Comparison of ENCODE assay signal across 10 mouse cellular contexts in genomic region chr16:44767967-44768366, GRCm38 (mm10). TPM values are rescaled to one million over a fixed set of nuclear protein-coding genes. Genes with fewer than 3 reads are reported as not detected.
DNase-seq lines count a peak whose midpoint lies in the region; ATAC-seq and TF ChIP-seq lines count a peak whose summit lies in the region.
"Had no signal": no experiment of that assay in that cellular context is flagged by ENCODE, and none has a peak within 500 bp of the region (broad histone marks: within the 10 kb centered on the region; RNA-seq: fewer than 3 reads in every experiment).

No protein-coding gene starts in this region.

- H3K36me3 ChIP-seq in G1E (replicated peaks) = no peaks in the 10 kb centered on the region
- H3K36me3 ChIP-seq: embryonic facial prominence, embryonic 13.5 days; neural tube, embryonic 12.5 days had no signal

- no peak overlapping the region for H3K27ac ChIP-seq in left cerebral cortex, adult 2 months
- H3K27ac ChIP-seq: embryonic facial prominence, embryonic 13.5 days; neural tube, embryonic 12.5 days had no signal

- DNase-seq in left cerebral cortex, adult 2 months (ENCODE audit: extremely low spot score in 1 of 2, low spot score in 2 of 2) = no peak
- DNase-seq in left cerebral cortex, postnatal 36 days (ENCODE audit: low spot score in 2 of 2) = no peak
- no peak for DNase-seq in G1E (ENCODE audit: low spot score)
- DNase-seq in embryo, embryonic 11 days = peak; percentile 62
- no peak for DNase-seq in cerebellum, adult 11 months
- DNase-seq in kidney, adult 11 months = no peak
- DNase-seq in heart, postnatal 36 days = no peak

- peaks cover 5% of the 10 kb centered on the region; the same call in 1 of the 2 replicates for H3K27me3 ChIP-seq in G1E (ENCODE audit: insufficient read depth, low read length)
- H3K27me3 ChIP-seq: embryonic facial prominence, embryonic 13.5 days; neural tube, embryonic 12.5 days had no signal

- ATAC-seq in G1E (ENCODE audit: extremely low read depth, insufficient number of reproducible peaks, low FRiP score, poor library complexity, severe bottlenecking) = peak; percentile 58; the same call in 1 of the 2 replicates
- peak; percentile 59 for ATAC-seq in megakaryocyte-erythroid progenitor cell, adult 5-6 weeks (replicated peaks; ENCODE audit: low FRiP score, low TSS enrichment, poor library complexity, severe bottlenecking)

- H3K4me3 ChIP-seq in left cerebral cortex, adult 2 months = no peak overlapping the region
- no peak overlapping the region for H3K4me3 ChIP-seq in G1E (ENCODE audit: low read depth, low read length)
- H3K4me3 ChIP-seq: embryonic facial prominence, embryonic 13.5 days; neural tube, embryonic 12.5 days had no signal

- intact Hi-C loops in left cerebral cortex, adult 2 months (cut with DNase I) = loop anchor here (2.0 to 10.0 kb wide), 3 partner anchors 254 to 357 kb away; partner anchors contain the start of gene Ccdc80
- intact Hi-C loops in left cerebral cortex, postnatal 36 days (cut with DNase I) = loop anchor here (2.0 to 10.0 kb wide), 3 partner anchors 259 to 357 kb away; no protein-coding TSS in a partner anchor
- intact Hi-C loops in heart, postnatal 36 days (cut with DNase I) = loop anchor here (2.0 to 5.0 kb wide), 5 partner anchors 194 to 374 kb away; no protein-coding TSS in a partner anchor

- H3K9me3 ChIP-seq in G1E (replicated peaks) = no peaks in the 10 kb centered on the region
- H3K9me3 ChIP-seq: embryonic facial prominence, embryonic 13.5 days; neural tube, embryonic 12.5 days had no signal

- TF ChIP-seq CTCF in left cerebral cortex, adult 2 months (IDR thresholded peaks at IDR 0.05) = peak; percentile 78
- peak; percentile 43 for TF ChIP-seq CTCF in G1E (IDR thresholded peaks at IDR 0.05; ENCODE audit: low read depth, low read length)

- peaks cover 19% of the 10 kb centered on the region for H3K4me1 ChIP-seq in G1E (ENCODE audit: insufficient read depth, low read depth, low read length)
- H3K4me1 ChIP-seq: embryonic facial prominence, embryonic 13.5 days; neural tube, embryonic 12.5 days had no signal

RNA-seq across cellular contexts. Expression of gene Cd200r1, which starts 2.4 kb away (rescaled TPM):
- total RNA-seq in left cerebral cortex, adult 2 months (2021) = 1 to 10 TPM; 1.0 to 1.1 TPM
- total RNA-seq in left cerebral cortex, postnatal 36 days (2021) = under 1 TPM; 0.52 to 0.59 TPM
- total RNA-seq in G1E (2014; fragmentation: Nextera tagmentation) (2.8 TPM in 2 replicates), G1E (2017) (6.4 TPM in 2 replicates)
- polyA plus RNA-seq in G1E (2012) = 0.06 and 0.12 TPM in 2 replicates
- total RNA-seq in megakaryocyte-erythroid progenitor cell, adult 5-6 weeks (2014; fragmentation: Nextera tagmentation) = 2.2 and 4.4 TPM in 2 replicates
- 0.30 TPM in 1 of 2 replicates, not detected in the other for total RNA-seq in megakaryocyte-erythroid progenitor cell, adult 5-6 weeks (2017)
- total RNA-seq in heart, postnatal 36 days (2021) = under 1 TPM in 1 of 2 experiments, not detected in 1; 0.41 TPM

RNA-seq across cellular contexts. Expression of gene Gtpbp8, which starts 21.8 kb away (rescaled TPM):
- 10 to 100 TPM; 24.4 to 25.7 TPM for total RNA-seq in left cerebral cortex, adult 2 months (2021)
- total RNA-seq in left cerebral cortex, postnatal 36 days (2021) = 10 to 100 TPM; 23.6 to 28.7 TPM
- 34.3 and 41.9 TPM in 2 replicates for total RNA-seq in G1E (2014; fragmentation: Nextera tagmentation)
- total RNA-seq in G1E (2017) = 26.6 and 32.2 TPM in 2 replicates
- 26.4 and 36.5 TPM in 2 replicates for polyA plus RNA-seq in G1E (2012)
- total RNA-seq in megakaryocyte-erythroid progenitor cell, adult 5-6 weeks (2014; fragmentation: Nextera tagmentation) = 4.7 and 15.2 TPM in 2 replicates
- total RNA-seq in megakaryocyte-erythroid progenitor cell, adult 5-6 weeks (2017) = 5.7 and 6.1 TPM in 2 replicates
- total RNA-seq in heart, postnatal 36 days (2021) = 10 to 100 TPM; 10.1 to 10.2 TPM

RNA-seq across cellular contexts. Expression of gene Cd200r4, which starts 43.6 kb away (rescaled TPM):
- total RNA-seq in left cerebral cortex, adult 2 months (2021) = under 1 TPM; 0.23 to 0.32 TPM
- total RNA-seq in left cerebral cortex, postnatal 36 days (2021) = under 1 TPM in 1 of 2 experiments, not detected in 1; 0.29 TPM
- 3.7 and 5.1 TPM in 2 replicates for total RNA-seq in G1E (2014; fragmentation: Nextera tagmentation)
- 28.4 and 33.7 TPM in 2 replicates for total RNA-seq in G1E (2017)
- 0.03 TPM in 2 replicates for polyA plus RNA-seq in G1E (2012)
- total RNA-seq in megakaryocyte-erythroid progenitor cell, adult 5-6 weeks (2014; fragmentation: Nextera tagmentation) = 0.44 and 1.3 TPM in 2 replicates
- total RNA-seq in megakaryocyte-erythroid progenitor cell, adult 5-6 weeks (2017) = not detected in 2 replicates
- total RNA-seq in heart, postnatal 36 days (2021) = not detected
- polyA plus RNA-seq: embryonic facial prominence, embryonic 13.5 days had no signal

RNA-seq across cellular contexts. Expression of gene Nepro, which starts 43.9 kb away (rescaled TPM):
- total RNA-seq in left cerebral cortex, adult 2 months (2021) = 1 to 10 TPM; 4.8 to 5.0 TPM
- 1 to 10 TPM; 4.0 to 5.4 TPM for total RNA-seq in left cerebral cortex, postnatal 36 days (2021)
- total RNA-seq in G1E (2014; fragmentation: Nextera tagmentation) (17.3 and 19.8 TPM in 2 replicates), G1E (2017) (22.5 and 27.7 TPM in 2 replicates)
- polyA plus RNA-seq in G1E (2012) = 4.8 and 5.4 TPM in 2 replicates
- total RNA-seq in megakaryocyte-erythroid progenitor cell, adult 5-6 weeks (2014; fragmentation: Nextera tagmentation) = 13.4 and 16.9 TPM in 2 replicates
- total RNA-seq in megakaryocyte-erythroid progenitor cell, adult 5-6 weeks (2017) = 19.5 and 22.0 TPM in 2 replicates
- total RNA-seq in heart, postnatal 36 days (2021) = 1 to 10 TPM; 5.1 to 5.7 TPM
